Mouse (Mus musculus): Measurements from ENCODE around the gene Stx11. TPM values are rescaled to one million over a fixed set of nuclear protein-coding genes. Genes with fewer than 3 reads are reported as not detected.
"Not testable (repeated sequence)": the region's sequence is repeated elsewhere in the genome, so short reads cannot be mapped to it uniquely, and the experiment has no call there.

Stx11 gene
- total RNA-seq, 2 experiments from 2014 or later: 0.32 to 1.2 TPM

- DNase-seq (ENCODE audit: extremely low spot score in 1 of 2, low spot score in 2 of 2): no peak
- intact Hi-C loops (cut with DNase I): no loop called here
These were observed 543 bp downstream of the Stx11 start for GRCm38 (mm10) chr10:12963362-12964147.

GRCm38 (mm10) chr10:12962238-12962637 lies 1.9 kb downstream of the Stx11 start:
- no peak for DNase-seq (ENCODE audit: extremely low spot score in 1 of 2, low spot score in 2 of 2)
- intact Hi-C loops (cut with DNase I): no loop called here

GRCm38 (mm10) chr10:12961546-12961945 lies 2.6 kb downstream of the Stx11 start:
- no peak for DNase-seq (ENCODE audit: extremely low spot score in 1 of 2, low spot score in 2 of 2)
- intact Hi-C loops (cut with DNase I): no loop called here

GRCm38 (mm10) chr10:12957271-12957670 lies 6.8 kb downstream of the Stx11 start:
- intact Hi-C loops (cut with DNase I): no loop called here

GRCm38 (mm10) chr10:12955831-12956230 lies 8.3 kb downstream of the Stx11 start:
- intact Hi-C loops (cut with DNase I): no loop called here
- no peak for DNase-seq (ENCODE audit: extremely low spot score in 1 of 2, low spot score in 2 of 2)

More at GRCm38 (mm10) chr10:12957271-12957670, 6.8 kb downstream of the Stx11 start:
- DNase-seq (ENCODE audit: extremely low spot score in 1 of 2, low spot score in 2 of 2): no peak

GRCm38 (mm10) chr10:12951358-12951757 lies 12.7 kb downstream of the Stx11 start:
- intact Hi-C loops (cut with DNase I); DNase-seq (ENCODE audit: extremely low spot score in 1 of 2, low spot score in 2 of 2): not testable (repeated sequence)

GRCm38 (mm10) chr10:12949299-12949698 lies 14.8 kb downstream of the Stx11 start:
- no peak for DNase-seq (ENCODE audit: extremely low spot score in 1 of 2, low spot score in 2 of 2)
- intact Hi-C loops (cut with DNase I): no loop called here

GRCm38 (mm10) chr10:12947606-12948005 lies 16.5 kb downstream of the Stx11 start:
- DNase-seq (ENCODE audit: extremely low spot score in 1 of 2, low spot score in 2 of 2): no peak
- intact Hi-C loops (cut with DNase I): no loop called here

- intact Hi-C loops (cut with DNase I): no loop called here
- DNase-seq (ENCODE audit: extremely low spot score in 1 of 2, low spot score in 2 of 2): peak; percentile 14 to 55
These were observed 22.9 kb downstream of the Stx11 start for GRCm38 (mm10) chr10:12941018-12941761.

- DNase-seq (ENCODE audit: extremely low spot score in 1 of 2, low spot score in 2 of 2): no peak
- intact Hi-C loops (cut with DNase I): no loop called here
These were observed 25.3 kb downstream of the Stx11 start for GRCm38 (mm10) chr10:12938763-12939162.

- intact Hi-C loops (cut with DNase I): no loop called here
These were observed 28.0 kb downstream of the Stx11 start for GRCm38 (mm10) chr10:12936079-12936478.

GRCm38 (mm10) chr10:12935575-12935974 lies 28.5 kb downstream of the Stx11 start:
- intact Hi-C loops (cut with DNase I): no loop called here
- DNase-seq (ENCODE audit: extremely low spot score in 1 of 2, low spot score in 2 of 2): no peak

More at GRCm38 (mm10) chr10:12936079-12936478, 28.0 kb downstream of the Stx11 start:
- DNase-seq (ENCODE audit: extremely low spot score in 1 of 2, low spot score in 2 of 2): no peak

GRCm38 (mm10) chr10:12931492-12932400 lies 32.4 kb downstream of the Stx11 start:
- DNase-seq (ENCODE audit: extremely low spot score in 1 of 2, low spot score in 2 of 2): no peak
- intact Hi-C loops (cut with DNase I): no loop called here

GRCm38 (mm10) chr10:12930351-12930905 lies 33.7 kb downstream of the Stx11 start:
- intact Hi-C loops (cut with DNase I): no loop called here

GRCm38 (mm10) chr10:12929857-12930174 lies 34.3 kb downstream of the Stx11 start:
- no peak for DNase-seq (ENCODE audit: extremely low spot score in 1 of 2, low spot score in 2 of 2)
- intact Hi-C loops (cut with DNase I): no loop called here

More at GRCm38 (mm10) chr10:12930351-12930905, 33.7 kb downstream of the Stx11 start:
- DNase-seq (ENCODE audit: extremely low spot score in 1 of 2, low spot score in 2 of 2): no peak

- intact Hi-C loops (cut with DNase I): no loop called here
- no peak for DNase-seq (ENCODE audit: extremely low spot score in 1 of 2, low spot score in 2 of 2)
These were observed 34.8 kb downstream of the Stx11 start for GRCm38 (mm10) chr10:12929149-12929856.

GRCm38 (mm10) chr10:12928193-12928592 lies 35.9 kb downstream of the Stx11 start:
- DNase-seq (ENCODE audit: extremely low spot score in 1 of 2, low spot score in 2 of 2): no peak
- intact Hi-C loops (cut with DNase I): no loop called here

Data from left cerebral cortex, postnatal 10 days (tissue).